Comparison of ENCODE assay signal across 22 mouse cellular contexts in the genomic region with DNA sequence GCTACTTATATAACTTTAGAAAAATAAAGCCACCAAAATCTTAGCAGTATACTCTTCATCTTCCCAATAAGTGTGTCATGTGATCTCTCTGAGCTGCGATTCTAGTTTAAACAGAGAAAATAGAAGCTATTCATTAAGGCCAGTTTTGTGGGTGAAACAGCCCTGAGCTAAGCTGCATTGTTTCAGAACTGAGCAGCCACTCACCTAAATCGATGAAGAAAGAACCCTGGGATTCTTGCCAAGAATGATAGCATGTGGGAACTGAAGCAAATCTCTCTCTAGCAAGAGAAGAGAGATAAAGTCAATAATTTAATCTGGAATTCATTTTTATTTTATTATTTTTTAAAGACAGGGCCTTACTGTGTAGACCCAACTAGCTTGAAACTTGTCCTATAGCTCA. TPM values are rescaled to one million over a fixed set of nuclear protein-coding genes. Genes with fewer than 3 reads are reported as not detected.
DNase-seq lines count a peak whose midpoint lies in the region; ATAC-seq lines count a peak whose summit lies in the region.
"Had no signal": no experiment of that assay in that cellular context is flagged by ENCODE, and none has a peak within 500 bp of the region (broad histone marks: within the 10 kb centered on the region; RNA-seq: fewer than 3 reads in every experiment).

No protein-coding gene starts in this region.

- no peak for DNase-seq in hindbrain, embryonic 11.5 days (ENCODE audit: low spot score)
- DNase-seq in 416B (ENCODE audit: low read depth) (peak; percentile 17), MN1 (ENCODE audit: low spot score) (peak; percentile 27)
- DNase-seq in c-Kit-positive CD71-positive TER-119-positive erythroid progenitor cells, embryonic 14.5 days (ENCODE audit: low spot score) = no peak
- no peak for DNase-seq in right cerebral cortex, adult 2 months (ENCODE audit: low spot score in 2 of 2)
- DNase-seq: adrenal gland, postnatal 14 days; cerebellum, adult 2 months; heart, postnatal 14 days; layer of hippocampus, postnatal 36 days; lung, adult 2 months; spleen, adult 18-20 months; thymus, adult 2 months had no signal

- no peak for ATAC-seq in hindbrain, embryonic 13.5 days (ENCODE audit: low FRiP score)
- no peak for ATAC-seq in hindbrain, embryonic 11.5 days (ENCODE audit: low FRiP score)
- ATAC-seq in midbrain, embryonic 16.5 days = no peak

- no peak overlapping the region for H3K4me3 ChIP-seq in hindbrain, embryonic 13.5 days
- no peak overlapping the region for H3K4me3 ChIP-seq in hindbrain, embryonic 11.5 days (ENCODE audit: low read depth, low read length)
- H3K4me3 ChIP-seq in midbrain, embryonic 16.5 days (ENCODE audit: low read depth, low read length) = no peak overlapping the region

- peak overlapping the region; percentile 90; the same call in 1 of the 2 replicates for H3K4me2 ChIP-seq in hindbrain, embryonic 13.5 days
- H3K4me2 ChIP-seq in hindbrain, embryonic 11.5 days (replicated peaks; ENCODE audit: low read depth, low read length) = no peak overlapping the region
- no peak overlapping the region for H3K4me2 ChIP-seq in midbrain, embryonic 16.5 days (ENCODE audit: low read length)

- no peaks in the 10 kb centered on the region for H3K27me3 ChIP-seq in hindbrain, embryonic 13.5 days
- H3K27me3 ChIP-seq in hindbrain, embryonic 11.5 days (ENCODE audit: control insufficient read depth, insufficient read depth, low read length) = no peaks in the 10 kb centered on the region; the same call in 1 of the 2 replicates
- no peaks in the 10 kb centered on the region for H3K27me3 ChIP-seq in midbrain, embryonic 16.5 days (ENCODE audit: control insufficient read depth, insufficient read depth, low read depth, low read length)

- H3K36me3 ChIP-seq in hindbrain, embryonic 13.5 days = no peaks in the 10 kb centered on the region
- H3K36me3 ChIP-seq in hindbrain, embryonic 11.5 days (ENCODE audit: control insufficient read depth, insufficient read depth, low read length) = no peaks in the 10 kb centered on the region
- H3K36me3 ChIP-seq in midbrain, embryonic 16.5 days (ENCODE audit: control insufficient read depth, insufficient read depth, low read length) = no peaks in the 10 kb centered on the region
- H3K36me3 ChIP-seq: stomach, embryonic 15.5 days had no signal

- H3K9me3 ChIP-seq in hindbrain, embryonic 13.5 days = no peaks in the 10 kb centered on the region
- H3K9me3 ChIP-seq in hindbrain, embryonic 11.5 days (ENCODE audit: control insufficient read depth, low read length) = no peaks in the 10 kb centered on the region
- no peaks in the 10 kb centered on the region for H3K9me3 ChIP-seq in midbrain, embryonic 16.5 days (replicated peaks; ENCODE audit: control insufficient read depth, low read length, poor library complexity, severe bottlenecking)
- H3K9me3 ChIP-seq: embryonic facial prominence, embryonic 13.5 days; kidney, embryonic 15.5 days; stomach, embryonic 15.5 days had no signal

- 0 out of 2 replicates have a peak overlapping the region, but pooled peaks have one; percentile 95 for H3K9ac ChIP-seq in hindbrain, embryonic 13.5 days
- no peak overlapping the region for H3K9ac ChIP-seq in hindbrain, embryonic 11.5 days (ENCODE audit: low read depth, low read length)
- no peak overlapping the region for H3K9ac ChIP-seq in midbrain, embryonic 16.5 days (ENCODE audit: low read depth, low read length)
- H3K9ac ChIP-seq: stomach, embryonic 15.5 days had no signal

- H3K27ac ChIP-seq in hindbrain, embryonic 13.5 days = peak overlapping the region; percentile 97; the same call in 1 of the 2 replicates
- no peak overlapping the region for H3K27ac ChIP-seq in hindbrain, embryonic 11.5 days (ENCODE audit: low read depth, low read length)
- peak overlapping the region; percentile 96; the same call in 1 of the 2 replicates for H3K27ac ChIP-seq in midbrain, embryonic 16.5 days (ENCODE audit: low read length)
- H3K27ac ChIP-seq: embryonic facial prominence, embryonic 13.5 days; kidney, embryonic 15.5 days; stomach, embryonic 15.5 days had no signal

- H3K4me1 ChIP-seq in hindbrain, embryonic 13.5 days (replicated peaks) = peaks cover 33% of the 10 kb centered on the region
- peaks cover 9% of the 10 kb centered on the region; the same call in 1 of the 2 replicates for H3K4me1 ChIP-seq in hindbrain, embryonic 11.5 days (replicated peaks; ENCODE audit: control insufficient read depth, insufficient read depth, low read length)
- peaks cover 13% of the 10 kb centered on the region for H3K4me1 ChIP-seq in midbrain, embryonic 16.5 days (ENCODE audit: control insufficient read depth, insufficient read depth, low read length)

- 47% methylated on average over 2 of the region's 2 CpGs for WGBS in hindbrain, embryonic 13.5 days
- 74% methylated on average over 2 of the region's 2 CpGs for WGBS in hindbrain, embryonic 11.5 days
- WGBS in midbrain, embryonic 16.5 days = 36% methylated on average over 2 of the region's 2 CpGs

RNA-seq across cellular contexts. Expression of a gene that starts 2.1 kb away (rescaled TPM):
- polyA plus RNA-seq in hindbrain, embryonic 13.5 days (2015; fragmentation: Nextera tagmentation; extraction: Ambion mirVana) = 23.1 and 24.9 TPM in 2 replicates
- 6.0 and 6.2 TPM in 2 replicates for polyA plus RNA-seq in hindbrain, embryonic 11.5 days (2014; fragmentation: Nextera tagmentation; extraction: Ambion mirVana)
- polyA plus RNA-seq in midbrain, embryonic 16.5 days (2015; fragmentation: Nextera tagmentation; extraction: Ambion mirVana) = 34.5 and 40.1 TPM in 2 replicates

RNA-seq across cellular contexts. Expression of a gene that starts 6.4 kb away (rescaled TPM):
- 11.2 and 11.7 TPM in 2 replicates for polyA plus RNA-seq in hindbrain, embryonic 13.5 days (2015; fragmentation: Nextera tagmentation; extraction: Ambion mirVana)
- polyA plus RNA-seq in hindbrain, embryonic 11.5 days (2014; fragmentation: Nextera tagmentation; extraction: Ambion mirVana) = 3.1 and 3.5 TPM in 2 replicates
- 23.2 and 23.6 TPM in 2 replicates for polyA plus RNA-seq in midbrain, embryonic 16.5 days (2015; fragmentation: Nextera tagmentation; extraction: Ambion mirVana)

RNA-seq across cellular contexts. Expression of a gene that starts 11.7 kb away (rescaled TPM):
- polyA plus RNA-seq in hindbrain, embryonic 13.5 days (2015; fragmentation: Nextera tagmentation; extraction: Ambion mirVana) = 41.3 and 43.3 TPM in 2 replicates
- polyA plus RNA-seq in hindbrain, embryonic 11.5 days (2014; fragmentation: Nextera tagmentation; extraction: Ambion mirVana) = 54.1 and 54.5 TPM in 2 replicates
- polyA plus RNA-seq in midbrain, embryonic 16.5 days (2015; fragmentation: Nextera tagmentation; extraction: Ambion mirVana) = 39.6 and 41.6 TPM in 2 replicates

RNA-seq across cellular contexts. Expression of a gene that starts 11.8 kb away (rescaled TPM):
- not detected in 2 replicates for polyA plus RNA-seq in hindbrain, embryonic 13.5 days (2015; fragmentation: Nextera tagmentation; extraction: Ambion mirVana)
- not detected in 2 replicates for polyA plus RNA-seq in hindbrain, embryonic 11.5 days (2014; fragmentation: Nextera tagmentation; extraction: Ambion mirVana)
- polyA plus RNA-seq in midbrain, embryonic 16.5 days (2015; fragmentation: Nextera tagmentation; extraction: Ambion mirVana) = not detected in 2 replicates
- polyA plus RNA-seq: cerebellum, adult 2 months; cortical plate, adult 2 months; heart, embryonic 11.5 days; intestine, embryonic 16.5 days; kidney, embryonic 15.5 days; liver, embryonic 11.5 days; stomach, embryonic 15.5 days; thymus, adult 2 months; urinary bladder, adult 2 months had no signal

RNA-seq across cellular contexts. Expression of a gene that starts 11.8 kb away (rescaled TPM):
- polyA plus RNA-seq in hindbrain, embryonic 13.5 days (2015; fragmentation: Nextera tagmentation; extraction: Ambion mirVana) = 13.4 and 15.1 TPM in 2 replicates
- polyA plus RNA-seq in hindbrain, embryonic 11.5 days (2014; fragmentation: Nextera tagmentation; extraction: Ambion mirVana) = 26.9 and 32.5 TPM in 2 replicates
- 7.8 and 7.9 TPM in 2 replicates for polyA plus RNA-seq in midbrain, embryonic 16.5 days (2015; fragmentation: Nextera tagmentation; extraction: Ambion mirVana)

Comparison
In these comparisons a context has a peak if more than half of its experiments do, and no peak if none do; other contexts are left out.
1. DNase-seq: peak in 416B (single experiment) and MN1 (single experiment); none in hindbrain, embryonic 11.5 days (single experiment), c-Kit-positive CD71-positive TER-119-positive erythroid progenitor cells, embryonic 14.5 days (single experiment) and right cerebral cortex, adult 2 months (0 of 2).